Mouse (Mus musculus) kidney, adult 2 months (tissue): ENCODE results near the gene Tmx2.

ENCODE experiments used
- CTCF ChIP-seq: fragments of 200-500 bp; conservative IDR thresholded peaks from 2 replicates; pipeline ENCODE4 v1.5.1; 2011; ENCODE audit warnings: low read depth, mild to moderate bottlenecking, control low read depth, low read length, moderate library complexity, mixed read lengths; ENCODE audit not compliant: insufficient read depth, insufficient read length
- POLR2A ChIP-seq: fragments of 200-500 bp; IDR thresholded peaks from one replicate; pipeline ENCODE4 v1.6.1; 2011; ENCODE audit warnings: low read depth, low read length, control low read depth

DNA sequence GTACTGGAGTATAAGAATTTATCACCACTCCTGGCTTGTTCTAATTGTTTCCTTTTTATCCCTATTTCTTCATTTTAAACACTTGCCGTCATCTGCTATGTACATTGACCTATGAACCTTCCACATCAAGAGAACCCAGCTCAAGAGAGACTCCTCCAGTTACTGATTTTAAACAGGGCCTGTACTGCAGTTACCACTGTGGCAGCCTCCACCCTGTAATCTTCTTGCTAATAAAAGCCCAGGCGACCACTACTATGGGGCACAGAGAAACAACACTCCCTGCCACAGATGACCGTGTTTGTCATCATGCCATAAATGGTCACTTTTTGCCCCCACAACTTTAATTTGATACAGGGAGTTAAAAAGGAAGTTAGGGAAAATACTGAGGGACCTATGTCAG is 51.9 kb downstream of the Tmx2 start:
- TF ChIP-seq CTCF (no peak), POLR2A (no peak)
